Comparison of ENCODE assay signal across 17 mouse cellular contexts in genomic region chr5:103453361-103454140, GRCm38 (mm10). TPM values are rescaled to one million over a fixed set of nuclear protein-coding genes. Genes with fewer than 3 reads are reported as not detected.
DNase-seq lines count a peak whose midpoint lies in the region; ATAC-seq and TF ChIP-seq lines count a peak whose summit lies in the region.
"Had no signal": no experiment of that assay in that cellular context is flagged by ENCODE, and none has a peak within 500 bp of the region (broad histone marks: within the 10 kb centered on the region; RNA-seq: fewer than 3 reads in every experiment).

No protein-coding gene starts in this region.

- TF ChIP-seq POLR2A in liver, adult 2 months (IDR thresholded peaks at IDR 0.05; ENCODE audit: extremely low read depth, insufficient read depth, low read length): no peak
- TF ChIP-seq POLR2A in testis, adult 2 months (IDR thresholded peaks at IDR 0.05; ENCODE audit: control insufficient read depth, low read depth, low read length): no peak

- no peak for ATAC-seq in heart, embryonic 13.5 days (ENCODE audit: extremely low read depth, insufficient number of reproducible peaks, low FRiP score, low TSS enrichment)
- ATAC-seq in liver, embryonic 11.5 days (replicated peaks; ENCODE audit: low FRiP score): no peak
- no peak for ATAC-seq in stomach, postnatal 0 days (ENCODE audit: low FRiP score, low TSS enrichment)

- H3K79me2 ChIP-seq in liver, adult 2 months (ENCODE audit: control insufficient read depth, insufficient read depth, low read length): no peaks in the 10 kb centered on the region

- no peak overlapping the region for H3K27ac ChIP-seq in heart, embryonic 13.5 days (replicated peaks)
- no peak overlapping the region for H3K27ac ChIP-seq in liver, adult 2 months (replicated peaks; ENCODE audit: insufficient read depth, low read depth, low read length)
- no peak overlapping the region for H3K27ac ChIP-seq in liver, embryonic 11.5 days (ENCODE audit: low read depth, low read length)
- no peak overlapping the region for H3K27ac ChIP-seq in testis, adult 2 months (ENCODE audit: control insufficient read depth, insufficient read depth, low read depth, low read length)
- H3K27ac ChIP-seq in stomach, postnatal 0 days (replicated peaks): no peak overlapping the region
- H3K27ac ChIP-seq: hindbrain, embryonic 10.5 days; limb, embryonic 15.5 days had no signal

- TF ChIP-seq EP300 in stomach, postnatal 0 days (optimal IDR thresholded peaks at IDR 0.05): no peak

- no peak for DNase-seq in heart, adult 9 months (ENCODE audit: low spot score in 2 of 2)
- DNase-seq in liver, adult 2 months (ENCODE audit: extremely low read depth, low read depth, low spot score): no peak
- no peak for DNase-seq in liver, embryonic 11.5 days (ENCODE audit: low spot score)
- DNase-seq in testis, postnatal 10 days (ENCODE audit: low spot score): no peak
- no peak for DNase-seq in stomach, postnatal 0 days (ENCODE audit: low spot score)
- no peak for DNase-seq in T-cell, adult 2 months (ENCODE audit: low spot score)
- DNase-seq: adrenal gland, postnatal 10 days; cerebellum, adult 9-11 months; gastrocnemius, postnatal 25 days; kidney, adult 18-20 months; thymus, postnatal 14 days had no signal

- H3K4me2 ChIP-seq in heart, embryonic 13.5 days: peak overlapping the region; percentile 24; the same call in 1 of the 2 replicates
- H3K4me2 ChIP-seq in liver, embryonic 11.5 days: no peak overlapping the region
- no peak overlapping the region for H3K4me2 ChIP-seq in stomach, postnatal 0 days (replicated peaks; ENCODE audit: low read depth)
- H3K4me2 ChIP-seq: limb, embryonic 15.5 days had no signal

- peak; percentile 35; the same call in 1 of the 2 replicates for TF ChIP-seq CTCF in liver, adult 2 months (IDR thresholded peaks at IDR 0.05; ENCODE audit: low read depth, low read length)
- TF ChIP-seq CTCF in testis, adult 2 months (IDR thresholded peaks at IDR 0.05; ENCODE audit: control insufficient read depth, insufficient read depth, insufficient replicate concordance, low read depth, low read length): peak; percentile 13; the same call in 1 of the 2 replicates
- TF ChIP-seq CTCF in stomach, postnatal 0 days (IDR thresholded peaks at IDR 0.05; ENCODE audit: low read depth): peak; percentile 41

- H3K4me3 ChIP-seq in heart, embryonic 13.5 days: no peak overlapping the region
- H3K4me3 ChIP-seq in liver, adult 2 months (ENCODE audit: insufficient read depth, low read depth, low read length): no peak overlapping the region
- H3K4me3 ChIP-seq in liver, embryonic 11.5 days (ENCODE audit: low read depth, low read length): no peak overlapping the region
- H3K4me3 ChIP-seq in testis, adult 2 months (ENCODE audit: control insufficient read depth, low read depth, low read length): no peak overlapping the region
- H3K4me3 ChIP-seq in stomach, postnatal 0 days (ENCODE audit: low read depth, low read length): no peak overlapping the region
- H3K4me3 ChIP-seq: hindbrain, embryonic 10.5 days; limb, embryonic 15.5 days; megakaryocyte, embryonic 14.5 days; myocyte had no signal

- H3K27me3 ChIP-seq in heart, embryonic 13.5 days (replicated peaks): no peaks in the 10 kb centered on the region
- H3K27me3 ChIP-seq in liver, adult 2 months (ENCODE audit: control insufficient read depth, insufficient read depth, low read length): no peaks in the 10 kb centered on the region
- H3K27me3 ChIP-seq in liver, embryonic 11.5 days (replicated peaks; ENCODE audit: control insufficient read depth, insufficient read depth, low read length): no peaks in the 10 kb centered on the region
- H3K27me3 ChIP-seq in testis, adult 2 months (ENCODE audit: control insufficient read depth, insufficient read depth, low read length): no peaks in the 10 kb centered on the region
- H3K27me3 ChIP-seq in stomach, postnatal 0 days (ENCODE audit: control insufficient read depth, insufficient read depth, low read length): no peaks in the 10 kb centered on the region
- H3K27me3 ChIP-seq: limb, embryonic 15.5 days had no signal

- 54% methylated on average over 14 of the region's 14 CpGs for WGBS in heart, embryonic 13.5 days
- 88% methylated on average over 14 of the region's 14 CpGs for WGBS in liver, adult 2 months
- WGBS in liver, embryonic 11.5 days: 85% methylated on average over 14 of the region's 14 CpGs
- WGBS in stomach, postnatal 0 days: 73% methylated on average over 14 of the region's 14 CpGs

- 0 out of 2 replicates have a peak, but pooled peaks cover 4% of the 10 kb centered on the region for H3K36me3 ChIP-seq in heart, embryonic 13.5 days
- no peaks in the 10 kb centered on the region for H3K36me3 ChIP-seq in liver, adult 2 months (ENCODE audit: control insufficient read depth, insufficient read depth, low read length)
- no peaks in the 10 kb centered on the region for H3K36me3 ChIP-seq in liver, embryonic 11.5 days (ENCODE audit: control insufficient read depth, insufficient read depth, low read length)
- H3K36me3 ChIP-seq in testis, adult 2 months (ENCODE audit: control insufficient read depth, insufficient read depth, low read length): no peaks in the 10 kb centered on the region
- H3K36me3 ChIP-seq in stomach, postnatal 0 days (ENCODE audit: control insufficient read depth, insufficient read depth, low read length): no peaks in the 10 kb centered on the region
- H3K36me3 ChIP-seq: limb, embryonic 15.5 days had no signal

- H3K4me1 ChIP-seq in heart, embryonic 13.5 days: peaks cover 9% of the 10 kb centered on the region
- H3K4me1 ChIP-seq in liver, adult 2 months (ENCODE audit: control insufficient read depth, insufficient read depth, low read length): no peaks in the 10 kb centered on the region
- no peaks in the 10 kb centered on the region for H3K4me1 ChIP-seq in liver, embryonic 11.5 days (replicated peaks; ENCODE audit: control insufficient read depth, insufficient read depth, low read length)
- H3K4me1 ChIP-seq in testis, adult 2 months (ENCODE audit: control insufficient read depth, insufficient read depth, low read length): no peaks in the 10 kb centered on the region
- H3K4me1 ChIP-seq in stomach, postnatal 0 days (replicated peaks; ENCODE audit: control insufficient read depth, insufficient read depth): no peaks in the 10 kb centered on the region

- H3K9me3 ChIP-seq in heart, embryonic 13.5 days: peaks cover 4% of the 10 kb centered on the region; the same call in 1 of the 2 replicates
- H3K9me3 ChIP-seq in liver, embryonic 11.5 days (ENCODE audit: control insufficient read depth, low read length): no peaks in the 10 kb centered on the region
- H3K9me3 ChIP-seq in stomach, postnatal 0 days (ENCODE audit: control insufficient read depth, low read length): 0 out of 2 replicates have a peak, but pooled peaks cover 3% of the 10 kb centered on the region
- H3K9me3 ChIP-seq: limb, embryonic 15.5 days had no signal

- H3K9ac ChIP-seq in heart, embryonic 13.5 days: no peak overlapping the region
- H3K9ac ChIP-seq in liver, adult 2 months (ENCODE audit: low read depth, low read length): no peak overlapping the region
- no peak overlapping the region for H3K9ac ChIP-seq in liver, embryonic 11.5 days (ENCODE audit: low read depth, low read length)
- no peak overlapping the region for H3K9ac ChIP-seq in stomach, postnatal 0 days (ENCODE audit: low read length)
- H3K9ac ChIP-seq: limb, embryonic 15.5 days had no signal

RNA-seq across cellular contexts. Expression of gene Ptpn13, which starts 28.6 kb away (rescaled TPM):
- 5.8 and 6.9 TPM in 2 replicates for polyA plus RNA-seq in heart, embryonic 13.5 days (2015; fragmentation: Nextera tagmentation; extraction: Ambion mirVana)
- 0.83 and 1.1 TPM in 2 replicates for total RNA-seq in liver, adult 2 months (2014; rRNA removed)
- polyA plus RNA-seq in liver, adult 2 months (2012; rRNA removed): 0.38 and 0.41 TPM in 2 replicates
- polyA plus RNA-seq in liver, embryonic 11.5 days (2014; fragmentation: Nextera tagmentation; extraction: Ambion mirVana): 9.5 and 9.7 TPM in 2 replicates
- 6.4 and 6.6 TPM in 2 replicates for polyA plus RNA-seq in testis, adult 2 months (2012; rRNA removed)
- polyA plus RNA-seq in stomach, postnatal 0 days (2015; fragmentation: Nextera tagmentation; extraction: Ambion mirVana): 7.6 and 7.8 TPM in 2 replicates
